Mouse (Mus musculus) cerebellum, adult 11 months (tissue): ENCODE results near the gene Apol7a.
"Not testable (repeated sequence)": the region's sequence is repeated elsewhere in the genome, so short reads cannot be mapped to it uniquely, and the experiment has no call there.

Experiments used
- DNase-seq: peaks from one replicate; pipeline ENCODE4 v3.0.0; 2022

Apol7a gene

GRCm38 (mm10) chr15:77399027-77399426 lies at the start of gene Apol7a:
Apol7a (minus strand) TSS chr15:77399110.
- not testable (repeated sequence) for DNase-seq

DNA sequence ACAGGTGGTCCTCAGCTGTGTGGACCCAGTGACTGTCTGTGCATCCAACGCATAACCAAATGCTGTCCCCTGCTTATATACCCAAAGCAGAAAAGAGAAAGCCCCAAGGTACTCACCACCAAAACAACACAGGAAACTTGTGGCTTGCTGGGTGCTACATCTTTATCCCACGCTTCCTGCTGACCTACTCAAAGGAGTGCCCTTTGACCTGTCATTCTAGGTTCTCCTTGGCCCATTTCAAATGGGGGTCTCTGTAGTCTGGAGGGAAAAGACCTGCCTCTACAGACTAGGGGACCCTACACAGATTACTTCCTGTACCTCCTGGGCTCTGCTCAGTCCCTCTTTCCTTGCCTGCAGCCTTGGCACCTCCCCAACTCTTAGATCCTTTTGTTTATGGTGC lies 48.5 kb upstream of the Apol7a start, which contains the start of gene Apol7b:
Apol7b (minus strand) TSS at position 101 of the 400 bp plus-strand sequence.
- not testable (repeated sequence) for DNase-seq

DNA sequence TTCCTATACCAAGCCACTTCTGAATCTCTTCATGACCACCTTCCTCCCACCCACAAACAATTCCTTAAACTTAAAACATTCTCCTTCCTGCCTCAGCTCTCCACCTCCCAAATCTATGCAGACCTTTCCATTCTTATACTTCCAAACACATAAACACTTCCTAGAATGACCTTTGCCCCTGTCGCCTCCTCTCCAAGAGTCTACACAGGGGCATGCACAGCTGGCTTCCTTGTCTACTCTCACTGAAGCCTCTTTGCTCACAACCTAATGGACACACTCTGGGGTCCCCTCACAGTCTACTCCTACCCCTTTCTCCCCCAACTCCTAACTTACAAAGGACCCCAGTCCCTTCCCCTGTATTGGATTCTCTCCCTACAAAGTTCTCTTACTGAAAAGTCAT lies 46.8 kb upstream of the Apol7a start:
- DNase-seq = not testable (repeated sequence)

- DNase-seq = not testable (repeated sequence)
These were observed 45.8 kb upstream of the Apol7a start for GRCm38 (mm10) chr15:77444746-77445145.

GRCm38 (mm10) chr15:77428690-77429448 lies 30.0 kb upstream of the Apol7a start:
- not testable (repeated sequence) for DNase-seq

DNA sequence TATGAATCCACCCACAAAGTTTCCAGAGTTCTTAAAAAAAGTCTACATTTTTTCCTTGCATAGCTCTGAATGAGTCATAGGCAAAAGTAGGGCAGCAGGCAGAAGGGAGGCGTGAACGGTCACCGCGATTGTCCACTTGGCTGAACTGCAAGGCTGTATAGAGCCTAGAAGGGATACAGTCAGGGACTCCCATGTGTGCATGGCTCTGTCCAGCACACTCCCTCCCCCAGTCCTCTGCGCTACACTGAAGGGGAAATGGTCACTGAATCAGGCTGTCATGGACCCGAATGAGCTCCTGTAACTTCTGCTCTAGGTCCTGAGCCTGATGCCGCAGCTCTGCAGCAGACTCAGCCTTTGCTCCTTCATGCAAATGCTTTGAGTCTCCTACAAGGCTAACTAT lies 24.0 kb upstream of the Apol7a start:
- DNase-seq = not testable (repeated sequence)

DNA sequence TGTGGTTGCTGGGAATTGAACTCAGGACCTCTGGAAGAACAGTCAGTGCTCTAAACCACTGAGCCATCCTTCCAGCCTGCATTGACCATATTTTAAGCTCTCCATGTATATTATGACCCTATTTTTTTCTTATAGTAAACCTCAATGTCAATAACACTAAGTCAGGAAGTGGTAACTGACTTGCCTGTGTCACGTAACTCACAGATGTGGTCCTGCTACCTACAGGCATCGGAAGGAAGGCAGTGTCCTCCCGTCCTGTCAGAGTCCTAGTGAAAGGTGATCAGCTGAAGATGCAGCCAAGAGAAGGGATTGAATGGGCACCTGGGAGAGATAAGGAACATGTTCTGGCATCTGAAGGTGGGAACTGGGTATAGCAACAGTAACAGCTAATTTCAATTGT lies 20.7 kb upstream of the Apol7a start:
- DNase-seq = not testable (repeated sequence)

GRCm38 (mm10) chr15:77416655-77417333 lies 17.9 kb upstream of the Apol7a start:
- not testable (repeated sequence) for DNase-seq

DNA sequence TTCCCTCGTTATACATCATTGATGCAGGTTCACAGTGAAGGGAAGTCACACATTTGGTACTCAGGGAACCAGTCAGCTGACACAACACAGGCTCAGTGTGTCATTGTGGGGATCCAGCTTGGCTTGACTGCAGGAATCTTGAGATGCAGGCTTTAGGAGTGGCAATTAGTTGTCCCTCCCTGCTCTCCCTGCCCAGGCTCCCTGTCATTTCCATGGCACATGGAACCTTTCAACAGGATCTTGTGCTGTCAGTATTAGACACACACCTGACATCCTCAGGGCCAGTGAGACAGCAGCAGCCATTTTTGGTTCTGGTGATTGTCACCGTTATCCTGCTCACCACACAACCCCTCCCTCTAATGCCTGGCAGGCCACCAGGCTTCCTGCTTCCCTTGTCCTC lies 16.7 kb upstream of the Apol7a start:
- DNase-seq = not testable (repeated sequence)

DNA sequence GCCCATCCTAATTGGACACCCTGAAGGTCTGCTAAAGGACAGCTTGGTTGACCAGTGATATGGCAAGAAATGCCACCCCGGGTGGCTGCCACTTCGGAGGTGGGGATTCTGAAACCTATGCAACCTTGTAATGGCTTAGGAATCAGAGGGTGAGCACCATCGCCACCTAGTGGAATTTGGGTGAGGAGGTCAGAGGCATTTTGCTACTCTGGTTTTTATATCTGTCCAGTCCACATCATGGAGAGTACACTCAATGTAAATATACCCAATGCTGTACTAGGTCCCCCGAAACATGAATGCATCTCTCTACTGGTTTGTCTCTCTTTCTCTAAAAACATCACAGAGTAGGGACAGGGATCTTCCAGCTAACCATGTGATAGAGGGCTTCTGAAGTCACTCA lies 13.8 kb upstream of the Apol7a start:
- not testable (repeated sequence) for DNase-seq

DNA sequence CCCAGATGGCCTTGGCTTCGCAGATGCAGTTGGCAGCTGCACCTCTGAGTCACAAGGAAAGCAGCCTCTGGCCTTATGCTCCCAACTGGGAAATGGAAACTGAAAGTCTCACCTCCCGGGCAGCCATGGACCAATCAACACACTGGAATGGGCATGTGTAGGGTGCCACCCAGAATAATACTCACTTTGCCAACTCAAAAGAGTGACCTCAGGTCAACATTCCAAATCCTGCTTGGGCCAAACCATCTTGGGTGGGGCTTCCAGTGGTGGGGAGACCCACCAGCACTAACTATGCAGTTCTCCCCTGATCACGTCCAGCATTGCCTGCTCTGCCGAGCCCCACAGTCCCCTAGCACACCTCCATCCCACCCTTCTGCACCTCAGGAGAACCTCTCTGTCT lies 12.1 kb upstream of the Apol7a start, which contains the start of gene Apol9a:
Apol9a (minus strand) TSS at position 101 of the 400 bp plus-strand sequence.
- DNase-seq = not testable (repeated sequence)

GRCm38 (mm10) chr15:77406370-77406769 lies 7.5 kb upstream of the Apol7a start:
- DNase-seq = not testable (repeated sequence)

GRCm38 (mm10) chr15:77397450-77398132 lies 1.3 kb downstream of the Apol7a start:
- not testable (repeated sequence) for DNase-seq

- DNase-seq = not testable (repeated sequence)
These were observed 5.1 kb downstream of the Apol7a start for GRCm38 (mm10) chr15:77393832-77394231.

GRCm38 (mm10) chr15:77387462-77387861 lies 11.4 kb downstream of the Apol7a start:
- DNase-seq = no peak

DNA sequence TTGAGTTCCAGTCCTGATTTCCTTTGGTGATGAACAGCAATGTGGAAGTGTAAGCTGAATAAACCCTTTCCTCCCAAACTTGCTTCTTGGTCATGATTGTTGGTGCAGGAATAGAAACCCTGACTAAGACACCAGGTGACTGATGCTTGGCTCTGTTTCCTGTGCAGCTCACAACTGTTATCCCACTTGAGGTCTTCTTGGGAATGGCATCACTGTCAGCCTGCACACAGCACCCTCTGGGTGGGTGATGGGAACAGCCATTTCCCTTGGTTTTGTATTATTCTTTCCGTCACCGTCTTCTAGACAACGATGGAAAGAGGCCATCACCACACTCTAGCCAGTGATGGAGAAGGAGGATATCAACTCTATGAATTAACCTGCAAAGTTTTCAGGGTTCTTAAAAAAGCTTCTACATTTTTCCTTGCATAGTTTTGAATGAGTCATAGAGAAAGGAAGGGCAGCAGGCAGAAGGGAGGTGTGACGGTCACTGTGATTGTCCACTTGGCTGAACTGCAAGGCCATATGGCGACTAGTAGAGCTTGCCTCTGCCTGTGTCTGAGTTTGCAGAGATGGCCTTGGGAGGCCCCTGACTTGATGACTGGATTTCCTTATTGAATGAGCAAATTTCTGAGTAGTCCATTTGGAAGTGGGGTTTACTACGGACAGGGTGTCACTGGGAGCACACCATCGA lies 14.4 kb downstream of the Apol7a start:
- no peak for DNase-seq

DNA sequence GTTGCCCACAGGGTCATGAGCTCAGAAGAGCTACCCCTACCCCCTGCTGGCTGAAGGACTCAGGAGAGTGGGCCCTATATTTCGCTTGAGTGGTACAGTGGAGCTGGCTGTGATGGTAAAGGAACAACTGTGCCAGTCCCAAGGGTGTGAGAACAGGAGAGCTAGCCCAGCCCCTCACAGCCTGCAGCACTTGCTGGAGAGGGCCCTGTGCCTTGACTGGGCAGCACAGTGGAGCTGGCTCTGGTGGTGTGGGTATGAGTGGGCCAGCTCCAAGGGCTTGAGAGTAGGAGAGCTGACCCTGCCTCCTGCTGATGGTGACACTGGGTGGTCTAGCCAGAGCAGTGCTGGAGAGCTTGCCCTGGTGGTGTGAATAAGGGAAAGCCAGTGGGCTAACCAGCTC lies 16.0 kb downstream of the Apol7a start:
- DNase-seq = no peak

DNA sequence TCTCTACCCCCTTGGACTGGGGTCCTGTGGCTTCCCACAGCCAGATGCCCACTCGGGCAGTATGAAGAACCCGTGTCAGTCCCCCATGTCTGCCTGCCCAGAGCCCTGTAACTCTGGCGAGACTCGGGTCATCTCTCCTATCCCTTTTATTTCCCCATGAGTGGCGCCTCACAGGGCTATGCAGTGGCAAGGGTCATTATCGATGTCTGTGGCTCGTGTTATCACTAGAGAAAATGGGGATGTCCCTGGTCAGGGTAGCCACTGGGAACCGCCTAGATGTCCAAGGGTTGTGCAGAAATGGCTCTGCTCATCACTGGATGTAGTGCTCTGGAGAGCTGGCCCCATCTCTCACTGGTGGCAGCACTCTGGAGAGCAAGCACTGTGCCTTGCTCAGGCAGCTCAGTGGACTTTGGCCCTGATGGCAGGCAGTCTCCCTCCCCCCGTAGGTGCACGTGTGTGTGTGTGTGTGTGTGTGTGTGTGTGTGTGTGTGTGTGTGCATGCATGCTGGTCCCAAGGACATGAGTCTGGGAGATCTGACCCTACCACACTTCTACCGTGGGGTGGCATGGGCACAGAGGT lies 16.5 kb downstream of the Apol7a start:
- DNase-seq = no peak

- DNase-seq = no peak
These were observed 17.4 kb downstream of the Apol7a start for GRCm38 (mm10) chr15:77381481-77381880.

DNA sequence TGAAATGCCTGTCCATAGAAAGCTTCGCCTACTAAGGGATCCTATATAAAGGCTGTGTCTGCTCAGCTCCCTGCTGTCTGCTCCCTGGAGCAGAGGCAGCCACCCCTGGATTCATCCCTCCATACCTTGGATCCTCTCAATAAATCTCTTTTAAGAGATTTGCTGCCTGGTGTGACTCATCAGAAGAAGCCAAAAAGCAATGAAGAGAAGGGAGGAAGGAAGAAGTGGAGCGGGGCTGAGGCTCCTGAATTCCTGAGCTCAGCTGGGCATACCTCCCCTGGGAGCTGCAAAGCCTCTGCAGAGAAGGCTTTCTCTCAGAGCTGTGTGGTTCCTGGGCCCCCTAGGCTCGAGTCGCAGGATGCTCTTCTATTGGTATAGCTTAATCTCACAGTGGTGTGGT lies 19.0 kb downstream of the Apol7a start:
- DNase-seq = no peak

DNA sequence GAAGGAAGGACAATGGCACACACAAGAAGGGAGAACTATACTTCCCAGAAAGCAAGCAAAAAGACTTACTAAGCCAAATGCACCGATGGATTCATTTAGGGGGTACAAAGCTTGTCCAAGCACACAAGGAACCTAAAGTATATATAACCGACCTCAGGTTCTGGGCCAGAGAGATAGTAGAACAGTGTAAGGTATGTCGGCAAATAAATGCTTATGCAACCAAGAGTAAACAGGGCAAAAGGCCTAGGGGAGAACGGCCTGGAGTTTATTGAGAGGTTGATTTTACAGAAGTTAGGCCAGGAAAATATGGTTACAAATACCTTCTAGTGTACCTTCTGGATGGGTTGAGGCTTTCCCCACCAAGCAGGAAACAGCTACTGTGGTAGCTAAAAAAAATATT lies 21.5 kb downstream of the Apol7a start:
- DNase-seq = no peak

DNA sequence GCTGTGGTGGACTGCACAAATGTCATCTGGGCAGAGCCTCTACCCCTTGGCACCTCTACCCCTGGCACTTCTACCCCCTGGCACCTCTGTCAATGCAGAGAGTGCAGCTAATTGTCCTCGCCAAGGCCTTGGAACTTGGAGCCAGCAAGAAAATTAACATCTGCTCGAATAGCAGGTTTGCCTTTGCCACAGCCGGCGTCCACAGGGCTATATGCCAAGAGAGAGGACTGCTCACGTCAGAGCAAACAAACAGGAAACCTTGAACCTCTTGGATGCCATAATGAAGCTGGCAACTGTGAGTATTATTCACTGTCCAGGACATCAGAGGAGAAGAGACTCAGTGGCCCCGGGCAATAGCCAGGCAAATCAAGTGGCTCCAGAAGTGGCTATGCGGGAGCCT lies 22.0 kb downstream of the Apol7a start:
- DNase-seq = no peak
